1 mouse cellular context compared by ENCODE assay signal in the genomic region with DNA sequence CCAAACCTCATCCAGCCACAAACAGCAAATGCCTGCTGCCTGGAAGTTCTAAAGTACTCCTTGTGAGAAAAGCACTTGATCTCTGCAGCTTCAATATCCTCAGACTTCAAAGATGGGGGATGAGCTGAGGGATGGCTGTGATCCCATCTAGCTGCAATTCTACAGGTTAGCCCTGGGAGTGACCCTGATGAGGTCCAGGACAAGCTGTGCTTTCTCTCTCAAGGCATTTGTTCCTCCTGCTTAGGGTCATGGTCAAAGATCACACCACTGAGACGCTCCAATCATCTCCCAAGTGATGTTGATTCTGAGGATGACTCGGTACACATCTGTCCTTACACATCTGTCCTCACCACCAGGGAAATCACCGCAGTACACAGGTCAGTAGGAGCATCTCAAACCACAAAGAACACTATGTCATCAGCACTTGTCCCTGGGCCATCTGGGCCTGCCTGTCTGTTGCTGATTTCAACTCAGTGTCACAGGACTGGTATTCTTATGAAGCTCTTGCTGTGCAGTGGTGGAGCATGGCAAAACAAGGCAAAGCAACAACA.
A peak's percentile ranks its signal among the peaks of the same experiment; 100 is the strongest.
TF ChIP-seq lines count a peak whose summit lies in the region.

No protein-coding gene starts in this region.

TF ChIP-seq in CH12.LX, 34 proteins besides CTCF, POLR2A, EP300 and RAD21 (continued from another document):
- TF ChIP-seq UBTF (IDR thresholded peaks at IDR 0.05; ENCODE audit: low read depth, low read length) (no peak), NRF1 (IDR thresholded peaks at IDR 0.05; ENCODE audit: low read depth, low read length) (no peak), JUN (IDR thresholded peaks at IDR 0.05; ENCODE audit: insufficient read depth, low read depth, low read length) (peak; percentile 84), ETS1 (conservative IDR thresholded peaks at IDR 0.05; ENCODE audit: low read depth, low read length) (peak; percentile 98), ZC3H11A (IDR thresholded peaks at IDR 0.05; ENCODE audit: low read depth, low read length) (no peak), ZKSCAN1 (IDR thresholded peaks at IDR 0.05; ENCODE audit: borderline replicate concordance, low read depth, low read length) (no peak), HCFC1 (IDR thresholded peaks at IDR 0.05; ENCODE audit: low read depth, low read length) (no peak), JUND (conservative IDR thresholded peaks at IDR 0.05; ENCODE audit: low read depth, low read length) (peak; percentile 84), ZNF384 (IDR thresholded peaks at IDR 0.05; ENCODE audit: low read depth, low read length) (peak; percentile 48), MYC (IDR thresholded peaks at IDR 0.05; ENCODE audit: low read depth, low read length) (peak; percentile 60; the same call in 1 of the 2 replicates), ZMIZ1 (IDR thresholded peaks at IDR 0.05; ENCODE audit: low read depth, low read length) (no peak; the same call in 1 of the 2 replicates), SIN3A (IDR thresholded peaks at IDR 0.05; ENCODE audit: low read length) (peak; percentile 60; the same call in 1 of the 2 replicates)
TF ChIP-seq in CH12.LX: peak in this region for 16.
